Comparison of ENCODE assay signal across 8 mouse cellular contexts in the genomic region with DNA sequence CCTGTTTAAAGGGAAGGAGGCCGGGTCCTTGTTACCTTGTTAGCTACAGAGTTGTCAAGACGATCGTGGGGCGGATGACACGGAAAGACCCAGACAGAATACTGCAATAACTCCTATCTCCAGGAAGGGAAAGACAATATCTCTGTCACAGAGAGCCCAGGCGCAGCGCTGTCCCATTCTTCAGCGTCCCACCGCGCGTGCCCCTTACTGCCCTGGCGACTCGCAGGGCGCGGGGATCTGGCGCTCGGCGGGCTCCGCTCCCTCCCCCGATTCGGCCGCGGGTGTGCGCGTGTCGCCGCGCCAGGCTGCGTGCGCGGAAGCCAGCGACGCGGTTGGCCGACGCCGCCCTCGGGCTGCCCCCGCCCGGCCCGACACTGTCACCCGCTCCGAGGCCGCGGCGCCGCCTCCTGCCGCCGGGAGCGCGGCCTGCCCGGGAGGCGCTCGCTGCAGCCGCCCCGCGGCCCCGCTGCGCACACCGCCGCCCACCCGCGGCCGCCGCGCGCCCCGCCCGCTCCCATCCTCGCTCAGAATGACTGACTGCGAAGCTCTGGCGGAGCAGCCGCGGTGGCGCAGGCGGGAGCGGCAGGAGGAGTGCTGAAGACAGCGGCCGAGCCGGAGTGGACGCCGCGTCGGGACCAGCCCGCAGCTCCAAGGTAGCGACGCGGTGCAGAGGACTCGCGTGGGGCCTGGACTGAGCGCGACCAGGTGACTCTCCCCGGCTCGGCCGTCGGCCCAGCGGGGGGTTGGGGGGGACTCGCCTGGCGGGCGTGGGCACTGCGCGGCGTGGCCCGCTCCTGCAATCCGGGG. TPM values are rescaled to one million over a fixed set of nuclear protein-coding genes. Genes with fewer than 3 reads are reported as not detected.
A peak's percentile ranks its signal among the peaks of the same experiment; 100 is the strongest.
DNase-seq lines count a peak whose midpoint lies in the region; ATAC-seq and TF ChIP-seq lines count a peak whose summit lies in the region.

A gene (plus strand): TSS at position 376 of the 807 bp plus-strand sequence.

- under 1% methylated on average over 75 of the region's 105 CpGs for WGBS in forebrain, embryonic 13.5 days
- under 1% methylated on average over 99 of the region's 105 CpGs for WGBS in heart, embryonic 16.5 days
- WGBS in liver, embryonic 14.5 days (ENCODE audit: insufficient replicate concordance), result under 1% methylated on average over 94 of the region's 105 CpGs
- WGBS in neural tube, embryonic 12.5 days, result under 1% methylated on average over 105 of the region's 105 CpGs

- ATAC-seq in forebrain, embryonic 13.5 days, result peak; percentile 89
- peak; percentile 87 for ATAC-seq in heart, embryonic 16.5 days (replicated peaks; ENCODE audit: extremely low read depth, insufficient read depth, low FRiP score)
- ATAC-seq in liver, embryonic 14.5 days (ENCODE audit: insufficient read depth), result peak; percentile 57
- ATAC-seq in neural tube, embryonic 12.5 days (ENCODE audit: low FRiP score, low read depth), result peak; percentile 92

- no peaks in the 10 kb centered on the region for H3K9me3 ChIP-seq in E14TG2a.4 (ENCODE audit: low read length)
- H3K9me3 ChIP-seq in forebrain, embryonic 13.5 days (replicated peaks), result no peaks in the 10 kb centered on the region
- no peaks in the 10 kb centered on the region for H3K9me3 ChIP-seq in heart, embryonic 16.5 days (replicated peaks; ENCODE audit: control insufficient read depth, low read length)
- H3K9me3 ChIP-seq in liver, embryonic 14.5 days (ENCODE audit: control insufficient read depth, low read length), result no peaks in the 10 kb centered on the region
- no peaks in the 10 kb centered on the region for H3K9me3 ChIP-seq in neural tube, embryonic 12.5 days

- peaks cover 6% of the 10 kb centered on the region for H3K4me1 ChIP-seq in E14TG2a.4 (replicated peaks; ENCODE audit: low read depth, low read length)
- H3K4me1 ChIP-seq in forebrain, embryonic 13.5 days, result peaks cover 39% of the 10 kb centered on the region
- H3K4me1 ChIP-seq in heart, embryonic 16.5 days (ENCODE audit: control insufficient read depth, insufficient read depth, low read length), result 0 out of 2 replicates have a peak, but pooled peaks cover 3% of the 10 kb centered on the region
- H3K4me1 ChIP-seq in liver, embryonic 14.5 days (replicated peaks; ENCODE audit: control insufficient read depth in 2 of 2, insufficient read depth in 2 of 2, low read length in 1 of 2), result no peaks in the 10 kb centered on the region
- H3K4me1 ChIP-seq in neural tube, embryonic 12.5 days, result no peaks in the 10 kb centered on the region; the same call in 1 of the 2 replicates

- H3K4me3 ChIP-seq in E14TG2a.4 (replicated peaks; ENCODE audit: low read length), result peak within 1 kb of the TSS; percentile 83
- H3K4me3 ChIP-seq in forebrain, embryonic 13.5 days, result peak within 1 kb of the TSS; percentile 86
- peak within 1 kb of the TSS; percentile 67 for H3K4me3 ChIP-seq in heart, embryonic 16.5 days (ENCODE audit: low read length)
- peak within 1 kb of the TSS; percentile 9 to 48 for H3K4me3 ChIP-seq in liver, embryonic 14.5 days (ENCODE audit: insufficient read depth in 1 of 2, low read depth in 2 of 2, low read length in 2 of 2)
- peak within 1 kb of the TSS; percentile 83 for H3K4me3 ChIP-seq in neural tube, embryonic 12.5 days

- peak within 1 kb of the TSS; percentile 95 for H3K9ac ChIP-seq in forebrain, embryonic 13.5 days
- peak within 1 kb of the TSS; percentile 69 for H3K9ac ChIP-seq in heart, embryonic 16.5 days (ENCODE audit: low read length)
- H3K9ac ChIP-seq in liver, embryonic 14.5 days (replicated peaks), result no peak within 1 kb of the TSS
- peak within 1 kb of the TSS; percentile 83 for H3K9ac ChIP-seq in neural tube, embryonic 12.5 days

- H3K27ac ChIP-seq in forebrain, embryonic 13.5 days, result peak within 1 kb of the TSS; percentile 94
- peak within 1 kb of the TSS; percentile 38; the same call in 1 of the 2 replicates for H3K27ac ChIP-seq in heart, embryonic 16.5 days (ENCODE audit: low read length)
- H3K27ac ChIP-seq in liver, embryonic 14.5 days, result no peak within 1 kb of the TSS
- H3K27ac ChIP-seq in neural tube, embryonic 12.5 days, result peak within 1 kb of the TSS; percentile 82

- DNase-seq in c-Kit-positive CD71-negative TER-119-negative erythroid progenitor cells, embryonic 14.5 days (ENCODE audit: low read depth), result peak; percentile 24
- peak; percentile 81 for DNase-seq in kidney, postnatal 14 days
- DNase-seq in liver, embryonic 14.5 days (ENCODE audit: low read depth in 3 of 3, low spot score in 3 of 3), result no peak
- DNase-seq in testis, postnatal 10 days (ENCODE audit: low spot score), result peak; percentile 54

- H3K27me3 ChIP-seq in E14TG2a.4 (ENCODE audit: insufficient read depth, low read length), result peaks cover 33% of the 10 kb centered on the region
- H3K27me3 ChIP-seq in forebrain, embryonic 13.5 days, result no peaks in the 10 kb centered on the region
- H3K27me3 ChIP-seq in heart, embryonic 16.5 days (ENCODE audit: control insufficient read depth, insufficient read depth, low read length), result peaks cover 11% of the 10 kb centered on the region
- peaks cover 30% of the 10 kb centered on the region for H3K27me3 ChIP-seq in liver, embryonic 14.5 days (ENCODE audit: control insufficient read depth, insufficient read depth, low read length)
- 0 out of 2 replicates have a peak, but pooled peaks cover 4% of the 10 kb centered on the region for H3K27me3 ChIP-seq in neural tube, embryonic 12.5 days (replicated peaks)

- no peaks in the 10 kb centered on the region for H3K36me3 ChIP-seq in E14TG2a.4 (ENCODE audit: insufficient read depth, low read length)
- no peaks in the 10 kb centered on the region for H3K36me3 ChIP-seq in forebrain, embryonic 13.5 days (ENCODE audit: poor library complexity, severe bottlenecking)
- no peaks in the 10 kb centered on the region for H3K36me3 ChIP-seq in heart, embryonic 16.5 days (ENCODE audit: control insufficient read depth, insufficient read depth)
- no peaks in the 10 kb centered on the region for H3K36me3 ChIP-seq in liver, embryonic 14.5 days (replicated peaks; ENCODE audit: control insufficient read depth, insufficient read depth, low read depth)
- H3K36me3 ChIP-seq in neural tube, embryonic 12.5 days, result no peaks in the 10 kb centered on the region

- no peak for TF ChIP-seq EP300 in liver, embryonic 14.5 days (IDR thresholded peaks at IDR 0.05; ENCODE audit: low read depth)

- TF ChIP-seq CTCF in E14TG2a.4 (conservative IDR thresholded peaks at IDR 0.05; ENCODE audit: low read length), result no peak
- TF ChIP-seq CTCF in liver, embryonic 14.5 days (IDR thresholded peaks at IDR 0.05; ENCODE audit: low read depth), result no peak

- H3K4me2 ChIP-seq in forebrain, embryonic 13.5 days, result peak within 1 kb of the TSS; percentile 78
- peak within 1 kb of the TSS; percentile 100 for H3K4me2 ChIP-seq in heart, embryonic 16.5 days (ENCODE audit: low read depth, low read length)
- H3K4me2 ChIP-seq in liver, embryonic 14.5 days (ENCODE audit: low read depth), result peak within 1 kb of the TSS; percentile 68
- H3K4me2 ChIP-seq in neural tube, embryonic 12.5 days (replicated peaks), result peak within 1 kb of the TSS; percentile 94

RNA-seq across cellular contexts. Expression of the gene that starts here (rescaled TPM):
- 21.4 and 22.4 TPM in 2 replicates for polyA plus RNA-seq in forebrain, embryonic 13.5 days (2015; fragmentation: Nextera tagmentation; extraction: Ambion mirVana)
- polyA plus RNA-seq in heart, embryonic 16.5 days (2015; fragmentation: Nextera tagmentation; extraction: Ambion mirVana), result 1.8 and 3.0 TPM in 2 replicates
- 0.02 and 0.09 TPM in 2 replicates for polyA plus RNA-seq in liver, embryonic 14.5 days (2012; rRNA removed)
- polyA plus RNA-seq in liver, embryonic 14.5 days (2014; fragmentation: Nextera tagmentation; extraction: Ambion mirVana), result 0.09 TPM in 1 of 2 replicates, not detected in the other
- polyA plus RNA-seq in neural tube, embryonic 12.5 days (2016; fragmentation: Nextera tagmentation; extraction: Ambion mirVana), result 19.4 and 20.6 TPM in 2 replicates

Comparison
In these comparisons a context has a peak if more than half of its experiments do, and no peak if none do; other contexts are left out.
1. Peak in ATAC-seq, H3K4me3 ChIP-seq and H3K4me2 ChIP-seq in liver, embryonic 14.5 days; RNA of the gene not detected or under 1 TPM.
2. H3K4me3 ChIP-seq: peak in every context shown above with its lines; median percentile 86 in forebrain, embryonic 13.5 days; 83 in E14TG2a.4; 83 in neural tube, embryonic 12.5 days; 67 in heart, embryonic 16.5 days; 28 in liver, embryonic 14.5 days.
3. DNase-seq: peak in c-Kit-positive CD71-negative TER-119-negative erythroid progenitor cells, embryonic 14.5 days (single experiment), kidney, postnatal 14 days (single experiment) and testis, postnatal 10 days (single experiment); none in liver, embryonic 14.5 days (0 of 3).
4. Peak in every context shown above with its lines, with median percentiles within 50 percentile points of each other: ATAC-seq and H3K4me2 ChIP-seq.